Mouse (Mus musculus) lung, adult 2 months (tissue): ENCODE data around the gene H2-M10.4. TPM values are rescaled to one million over a fixed set of nuclear protein-coding genes. Genes with fewer than 3 reads are reported as not detected.
"Not testable (repeated sequence)": the region's sequence is repeated elsewhere in the genome, so short reads cannot be mapped to it uniquely, and the experiment has no call there.

Experiments used
- DNase-seq: peaks from one replicate; pipeline ENCODE4 v3.0.0; 2022
- H3K4me1 ChIP-seq: fragments of 200-500 bp; 2 replicates; pipeline ENCODE4 v1.6.1; 2011; ENCODE audit warnings: low read length; ENCODE audit not compliant: control insufficient read depth, insufficient read depth
- H3K4me3 ChIP-seq: fragments of 200-500 bp; replicated peaks from 2 replicates; pipeline ENCODE3; 2011; ENCODE audit warnings: low read depth, mild to moderate bottlenecking, control low read depth, low read length; ENCODE audit errors: extremely low read depth
- CTCF ChIP-seq: fragments of 200-500 bp; IDR thresholded peaks from 2 replicates; pipeline ENCODE4 v1.5.1; 2011; ENCODE audit warnings: mild to moderate bottlenecking, low read length, control low read depth; ENCODE audit not compliant: insufficient read depth
- POLR2A ChIP-seq: fragments of 200-500 bp; IDR thresholded peaks from 2 replicates; pipeline ENCODE4 v1.6.1; 2011; ENCODE audit warnings: low read depth, mild to moderate bottlenecking, control low read depth, low read length, borderline replicate concordance; ENCODE audit errors: extremely low read depth
- WGBS: fragments of 180-500 bp; shearing (Covaris S2); methylation state at CpG from one replicate; pipeline ENCODE4 v1.1.7; 2018; 5-methylcytosine and 5-hydroxymethylcytosine counted together
- polyA plus RNA-seq: library from polyadenylated mRNA; depleted of rRNA; stranded (reverse); fragments of >200 nt; gene quantifications from 2 replicates; pipeline ENCODE4 v1.2.3, GENCODE M21; 2012; rRNA removed

H2-M10.4 gene
- not detected in 2 replicates for polyA plus RNA-seq

DNA sequence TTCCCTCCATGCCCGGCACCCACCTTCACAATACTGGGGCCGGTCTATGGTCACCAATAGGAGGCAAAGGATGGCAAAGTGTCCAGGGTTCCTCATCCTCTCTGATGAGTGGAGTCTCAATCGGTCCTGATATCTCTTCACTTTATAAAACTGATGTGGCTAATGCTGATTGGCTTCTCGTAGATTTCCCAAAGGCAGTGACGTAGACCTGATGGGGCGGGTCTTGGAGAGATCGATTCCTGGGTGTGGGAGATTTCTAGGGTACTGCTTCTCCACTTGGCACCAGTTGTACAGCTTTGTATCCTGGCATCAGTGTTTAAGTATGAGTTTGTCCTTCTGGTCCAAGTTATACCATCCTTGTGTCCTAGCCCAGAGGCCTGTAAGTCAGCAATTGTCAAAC is at the start of gene H2-M10.4:
Gene H2-M10.4, minus strand, starts transcription at position 101 of the 400 bp plus-strand sequence.
- Histone ChIP-seq H3K4me1 (no peaks in the 10 kb centered on the region), H3K4me3 (no peak within 1 kb of the TSS)
- TF ChIP-seq CTCF (no peak), POLR2A (no peak)
- 87% methylated on average over 7 of the region's 7 CpGs for WGBS
- no peak for DNase-seq

DNA sequence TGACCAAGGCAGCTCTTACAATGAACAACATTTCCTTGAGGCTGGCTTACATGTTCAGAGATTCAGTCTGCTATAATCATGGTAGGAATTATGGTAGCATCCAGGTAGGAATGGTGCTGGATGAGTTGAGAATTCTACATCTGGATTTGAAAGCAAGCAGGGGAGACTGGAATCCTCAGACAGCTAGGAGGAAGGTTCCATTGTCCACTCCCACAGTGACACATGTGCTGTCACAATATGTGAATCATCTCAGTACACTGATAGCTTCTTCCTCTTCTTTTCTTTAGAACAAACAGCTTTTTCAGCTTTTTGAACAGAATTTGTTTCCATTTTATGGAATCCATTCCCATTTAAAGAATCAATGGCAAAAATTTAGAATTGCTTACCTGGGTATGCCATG is 41.8 kb upstream of the H2-M10.4 start:
- TF ChIP-seq POLR2A (no peak), CTCF (no peak)
- Histone ChIP-seq H3K4me1 (no peaks in the 10 kb centered on the region), H3K4me3 (no peak overlapping the region)
- DNase-seq = no peak

DNA sequence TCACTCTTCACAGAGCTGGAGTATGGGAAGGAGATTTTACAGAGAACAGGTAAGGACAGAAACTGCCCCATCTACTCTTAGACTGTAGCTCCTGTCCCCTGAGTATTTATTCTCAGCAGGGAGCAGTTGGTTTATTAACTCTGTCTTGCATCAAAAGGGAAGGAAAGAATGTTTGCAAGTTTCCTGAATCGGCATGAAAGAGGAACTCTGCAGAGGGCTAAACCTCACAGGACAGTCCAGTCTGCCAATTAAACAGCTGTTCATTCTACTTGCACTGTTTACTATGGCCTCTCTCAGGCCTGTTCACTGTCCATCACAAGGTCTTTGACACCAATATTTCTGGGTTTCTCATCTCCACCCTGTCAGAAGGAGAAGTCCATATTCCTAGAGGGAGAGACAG is 38.3 kb upstream of the H2-M10.4 start:
- Histone ChIP-seq H3K4me1 (no peaks in the 10 kb centered on the region), H3K4me3 (no peak overlapping the region)
- WGBS = 47% methylated on average over 1 of the region's 1 CpGs
- DNase-seq = no peak
- TF ChIP-seq CTCF = no peak
- TF ChIP-seq POLR2A = no peak

DNA sequence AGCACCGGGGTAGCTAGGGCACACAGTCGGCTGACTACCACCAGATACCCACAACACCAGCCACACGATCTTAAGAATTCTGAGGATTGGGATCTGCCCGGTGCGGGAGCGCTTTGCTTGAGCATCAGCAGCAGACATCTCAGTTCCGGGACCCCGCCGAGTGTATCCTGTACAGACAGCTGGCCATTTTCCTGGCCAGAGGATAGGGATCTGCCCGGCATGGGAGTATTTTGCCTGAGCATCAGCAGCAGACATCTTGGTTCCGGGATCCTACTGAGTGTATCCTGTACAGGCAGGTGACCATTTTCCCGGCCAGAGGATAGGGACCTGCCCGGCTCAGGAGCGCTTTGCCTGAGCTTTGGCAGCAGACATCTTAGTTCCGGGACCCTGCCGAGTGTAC is 26.0 kb upstream of the H2-M10.4 start:
- 94% methylated on average over 16 of the region's 16 CpGs for WGBS
- H3K4me1 ChIP-seq, DNase-seq, H3K4me3 ChIP-seq: not testable (repeated sequence)

DNA sequence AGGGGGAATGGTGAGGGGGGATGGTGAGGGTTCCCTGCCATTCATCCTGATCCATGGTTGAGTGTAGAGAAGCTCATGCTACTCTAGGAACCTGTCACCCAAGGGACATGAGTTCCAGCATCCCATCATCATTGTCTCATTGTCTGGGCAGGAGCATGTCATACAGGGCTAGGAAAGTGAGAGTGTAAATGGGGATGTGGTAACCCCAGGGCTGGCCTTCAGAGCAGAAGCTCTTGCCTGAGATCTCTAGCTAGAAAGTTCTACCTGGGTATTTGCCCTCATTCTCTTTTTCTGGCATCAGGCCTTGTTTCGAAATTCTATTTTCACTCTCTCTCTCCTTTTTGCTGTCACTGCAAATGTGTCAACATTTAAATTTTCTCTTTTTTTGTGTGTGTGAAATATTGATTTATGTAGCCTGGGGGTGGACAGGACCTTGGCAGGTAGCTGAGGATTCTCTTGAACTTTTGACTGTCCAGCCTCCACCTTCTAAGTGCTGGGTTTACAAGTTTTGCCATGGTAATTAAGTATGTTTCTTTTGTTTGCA is 24.6 kb upstream of the H2-M10.4 start:
- DNase-seq = no peak
- no peak overlapping the region for H3K4me3 ChIP-seq
- no peaks in the 10 kb centered on the region for H3K4me1 ChIP-seq
- no peak for TF ChIP-seq POLR2A
- TF ChIP-seq CTCF = no peak
- WGBS = 76% methylated on average over 1 of the region's 1 CpGs

DNA sequence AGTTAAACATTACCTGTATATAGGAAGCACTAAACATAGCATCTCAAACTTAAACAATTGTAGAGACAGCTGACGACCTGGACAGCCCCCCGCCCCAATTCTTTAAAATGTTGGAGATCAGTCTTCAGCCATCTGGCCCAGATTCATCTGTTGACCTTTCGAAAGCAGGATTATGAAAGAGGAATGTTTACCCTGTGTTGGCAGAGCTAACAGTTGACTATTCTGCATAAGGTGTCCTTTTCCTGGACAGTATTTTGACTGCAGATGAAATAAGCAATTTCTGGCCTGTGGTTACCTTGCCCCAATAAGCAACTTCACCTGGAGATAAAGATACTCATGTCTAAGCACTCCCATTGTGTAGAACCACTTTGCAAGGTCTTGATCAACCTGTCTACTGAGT is 21.7 kb upstream of the H2-M10.4 start:
- WGBS = 68% methylated on average over 3 of the region's 3 CpGs
- no peak for DNase-seq
- Histone ChIP-seq H3K4me1 (no peaks in the 10 kb centered on the region), H3K4me3 (no peak overlapping the region)
- TF ChIP-seq CTCF (no peak), POLR2A (no peak)

DNA sequence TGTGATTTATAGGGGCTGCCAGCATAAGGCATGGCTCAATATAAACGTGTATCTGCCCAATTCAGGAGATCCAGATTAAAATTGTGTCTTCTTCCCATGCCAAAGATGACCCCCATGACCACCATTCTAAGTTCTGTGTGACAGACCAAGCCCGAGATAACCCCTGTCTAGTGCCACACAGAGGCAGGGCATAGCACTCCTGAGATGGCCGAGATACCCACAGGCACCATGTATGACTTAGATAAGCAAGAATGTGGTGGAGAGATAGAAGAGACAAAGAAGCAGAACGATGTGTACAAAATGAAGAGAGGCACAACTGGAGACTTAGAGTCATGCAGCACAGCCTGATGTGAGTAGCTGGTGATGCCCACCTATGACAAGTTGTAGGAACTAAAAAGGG is 5.9 kb downstream of the H2-M10.4 start:
- WGBS = 65% methylated on average over 4 of the region's 4 CpGs
- no peak overlapping the region for H3K4me3 ChIP-seq
- DNase-seq = no peak
- no peak for TF ChIP-seq POLR2A
- no peak for TF ChIP-seq CTCF
- H3K4me1 ChIP-seq = no peaks in the 10 kb centered on the region

DNA sequence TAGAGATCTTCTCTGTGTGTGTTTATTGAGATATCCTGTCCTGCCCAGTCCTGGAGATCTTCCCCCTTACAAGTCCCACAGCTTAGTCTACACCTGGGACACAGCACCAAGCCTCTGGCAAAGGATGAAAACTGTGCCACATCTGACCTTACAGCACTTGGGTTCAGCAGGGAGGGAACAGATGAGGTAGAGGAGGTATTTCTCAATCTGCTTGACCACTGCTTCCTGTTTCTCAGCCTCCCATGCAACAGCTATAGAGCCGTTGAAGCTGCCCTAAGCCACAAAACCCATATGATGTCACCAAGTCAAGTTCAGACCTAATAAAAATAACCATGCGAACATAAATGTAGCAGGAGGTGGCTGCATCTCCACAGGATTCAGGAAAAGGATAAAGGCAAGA is 30.7 kb downstream of the H2-M10.4 start:
- no peak for DNase-seq
- H3K4me1 ChIP-seq = no peaks in the 10 kb centered on the region
- no peak overlapping the region for H3K4me3 ChIP-seq
- 61% methylated on average over 2 of the region's 2 CpGs for WGBS
- TF ChIP-seq CTCF (no peak), POLR2A (no peak)

DNA sequence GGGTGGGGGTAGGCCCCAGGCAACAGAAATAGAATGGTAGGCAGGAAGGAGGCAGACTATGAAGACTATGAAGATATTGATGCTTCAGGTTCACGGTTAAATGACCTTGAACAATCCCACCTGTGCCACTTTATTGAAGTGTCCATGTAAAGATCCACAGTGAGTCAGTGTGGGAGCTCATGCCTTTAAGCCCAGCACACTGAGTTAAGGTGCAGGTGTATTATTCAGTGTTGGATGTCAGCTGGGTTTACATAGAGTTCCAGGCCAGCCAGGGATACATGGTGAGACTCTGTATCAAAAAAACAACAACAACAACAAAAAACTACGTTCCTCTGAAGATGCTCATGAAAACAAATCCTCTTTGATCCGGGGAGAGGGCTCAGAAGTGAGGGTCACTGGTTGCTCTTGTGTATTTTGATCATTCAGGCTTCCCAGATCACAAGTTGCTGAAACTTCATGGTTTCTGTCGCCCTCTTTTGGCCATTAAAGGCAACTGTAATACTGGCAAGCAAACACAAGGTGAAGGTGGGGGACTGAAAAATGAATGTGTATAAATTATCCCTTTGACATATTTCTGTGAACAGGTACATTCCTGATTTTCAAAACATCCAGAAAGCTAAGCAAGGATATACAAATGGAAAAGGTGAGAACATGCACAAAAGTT is 43.9 kb downstream of the H2-M10.4 start:
- DNase-seq = peak; percentile 4
- Histone ChIP-seq H3K4me3 (no peak overlapping the region), H3K4me1 (no peaks in the 10 kb centered on the region)
- 15% methylated on average over 4 of the region's 4 CpGs for WGBS
- TF ChIP-seq POLR2A (no peak), CTCF (peak; percentile 36; the same call in 1 of the 2 replicates)

DNA sequence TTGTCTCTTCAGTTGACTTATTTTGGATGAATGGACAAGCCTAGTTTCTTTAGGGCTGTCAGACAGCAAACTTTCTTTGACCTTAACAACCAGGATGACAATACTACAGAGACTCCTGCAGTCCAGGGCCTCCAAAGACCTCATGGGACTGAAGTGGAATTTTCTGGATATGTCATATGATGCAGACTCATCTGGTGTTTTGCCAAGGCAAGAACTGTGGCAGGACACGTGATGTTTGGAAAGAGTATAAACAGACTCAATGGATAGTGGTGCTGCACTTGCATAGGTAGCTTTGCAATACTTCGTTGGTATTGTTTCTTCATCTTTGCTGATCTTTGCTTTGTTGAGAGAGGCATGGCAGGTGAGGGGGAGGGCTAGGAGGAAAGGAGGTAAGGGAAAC is 44.7 kb downstream of the H2-M10.4 start:
- 43% methylated on average over 2 of the region's 2 CpGs for WGBS
- Histone ChIP-seq H3K4me3 (no peak overlapping the region), H3K4me1 (no peaks in the 10 kb centered on the region)
- no peak for DNase-seq
- TF ChIP-seq POLR2A = no peak
- no peak for TF ChIP-seq CTCF

DNA sequence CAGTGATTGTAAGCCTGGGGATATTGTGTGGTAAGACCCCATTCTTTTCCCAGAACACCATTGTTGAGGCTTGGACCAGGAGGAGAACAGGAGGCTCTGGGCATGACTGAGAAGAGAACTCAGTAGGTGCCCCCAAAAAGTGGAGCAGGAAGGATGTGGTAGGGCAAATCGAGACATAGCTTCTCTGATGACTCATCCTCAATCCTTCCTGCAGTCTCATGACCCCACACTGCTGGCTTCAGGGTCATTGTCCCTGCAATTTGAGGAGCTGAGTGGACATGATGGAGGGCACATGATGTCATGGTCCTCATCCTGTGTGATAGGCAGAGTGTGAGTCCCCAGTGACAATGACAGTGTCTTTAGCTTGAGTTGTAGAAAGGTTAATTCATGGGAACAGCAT is 46.7 kb downstream of the H2-M10.4 start:
- no peak for DNase-seq
- 24% methylated on average over 1 of the region's 1 CpGs for WGBS
- H3K4me1 ChIP-seq = no peaks in the 10 kb centered on the region
- TF ChIP-seq CTCF = no peak
- TF ChIP-seq POLR2A = no peak
- H3K4me3 ChIP-seq = no peak overlapping the region
